Mouse (Mus musculus) cerebellum, postnatal 25 days (tissue): Measurements from ENCODE around the gene Ssbp4.

Experiments
- DNase-seq, 2 experiments: peaks; one replicate each; pipeline ENCODE4 v3.0.0; 2021; ENCODE audit warnings: mixed read lengths in 2 of 2

The Ssbp4 gene

GRCm38 (mm10) chr8:70608749-70609367, at the start of gene Ssbp4:
Gene Ssbp4, minus strand, starts transcription at chr8:70608872.
- peak; percentile 17 to 29 for DNase-seq

GRCm38 (mm10) chr8:70657739-70658138, 49.1 kb upstream of the Ssbp4 start:
- no peak for DNase-seq

- no peak for DNase-seq
Observed at GRCm38 (mm10) chr8:70657214-70657613, 48.5 kb upstream of the Ssbp4 start.

GRCm38 (mm10) chr8:70656193-70656790, 47.6 kb upstream of the Ssbp4 start:
- DNase-seq = no peak

GRCm38 (mm10) chr8:70655469-70655868, 46.8 kb upstream of the Ssbp4 start:
- DNase-seq = no peak

DNA sequence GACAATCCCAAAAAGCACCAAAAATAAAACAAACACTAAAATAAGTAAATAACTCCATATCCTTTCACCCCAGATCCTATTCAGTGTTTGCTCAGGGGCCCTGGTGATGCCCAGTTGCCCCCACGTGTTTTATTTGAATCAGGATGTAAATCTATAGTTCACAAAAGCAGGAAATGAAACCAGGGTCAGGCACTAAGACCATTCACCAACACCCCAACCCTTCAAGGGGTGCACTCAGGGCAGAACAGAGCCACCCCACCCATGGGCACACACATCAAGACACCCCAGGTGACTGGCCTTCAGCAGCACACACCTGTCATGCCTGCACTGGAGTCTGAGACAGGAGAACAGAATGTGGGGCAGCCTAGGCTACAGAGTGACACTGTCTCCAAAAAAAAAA, 45.4 kb upstream of the Ssbp4 start:
- DNase-seq = no peak

GRCm38 (mm10) chr8:70653226-70653625, 44.6 kb upstream of the Ssbp4 start:
- DNase-seq = peak in 1 of 2 experiments; percentile 42

DNA sequence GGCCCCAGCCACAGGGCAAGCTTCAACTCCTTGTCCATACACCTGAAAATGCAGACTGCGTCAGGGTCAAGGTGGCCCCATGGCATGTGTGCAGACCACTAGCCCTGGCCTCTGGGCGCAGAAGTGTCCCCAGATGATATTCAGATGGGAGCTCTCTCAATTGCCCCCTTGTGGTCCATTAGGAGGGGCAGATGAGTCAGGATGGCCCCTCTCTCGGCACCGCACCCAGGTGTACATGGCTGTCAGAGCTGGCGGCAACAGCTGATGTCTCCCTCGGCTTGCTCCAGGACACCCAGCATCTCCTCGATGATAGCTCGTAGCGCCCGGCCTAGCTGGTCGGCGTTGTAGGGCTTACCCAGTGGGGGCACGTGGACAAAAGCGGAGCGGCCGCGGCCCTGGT, 41.7 kb upstream of the Ssbp4 start:
- DNase-seq = no peak

- DNase-seq = peak; percentile 69 to 79
Observed at GRCm38 (mm10) chr8:70649324-70649723, 40.7 kb upstream of the Ssbp4 start.

GRCm38 (mm10) chr8:70648921-70649320, 40.2 kb upstream of the Ssbp4 start:
- no peak for DNase-seq

GRCm38 (mm10) chr8:70648164-70648442, 39.4 kb upstream of the Ssbp4 start:
- DNase-seq = no peak

DNA sequence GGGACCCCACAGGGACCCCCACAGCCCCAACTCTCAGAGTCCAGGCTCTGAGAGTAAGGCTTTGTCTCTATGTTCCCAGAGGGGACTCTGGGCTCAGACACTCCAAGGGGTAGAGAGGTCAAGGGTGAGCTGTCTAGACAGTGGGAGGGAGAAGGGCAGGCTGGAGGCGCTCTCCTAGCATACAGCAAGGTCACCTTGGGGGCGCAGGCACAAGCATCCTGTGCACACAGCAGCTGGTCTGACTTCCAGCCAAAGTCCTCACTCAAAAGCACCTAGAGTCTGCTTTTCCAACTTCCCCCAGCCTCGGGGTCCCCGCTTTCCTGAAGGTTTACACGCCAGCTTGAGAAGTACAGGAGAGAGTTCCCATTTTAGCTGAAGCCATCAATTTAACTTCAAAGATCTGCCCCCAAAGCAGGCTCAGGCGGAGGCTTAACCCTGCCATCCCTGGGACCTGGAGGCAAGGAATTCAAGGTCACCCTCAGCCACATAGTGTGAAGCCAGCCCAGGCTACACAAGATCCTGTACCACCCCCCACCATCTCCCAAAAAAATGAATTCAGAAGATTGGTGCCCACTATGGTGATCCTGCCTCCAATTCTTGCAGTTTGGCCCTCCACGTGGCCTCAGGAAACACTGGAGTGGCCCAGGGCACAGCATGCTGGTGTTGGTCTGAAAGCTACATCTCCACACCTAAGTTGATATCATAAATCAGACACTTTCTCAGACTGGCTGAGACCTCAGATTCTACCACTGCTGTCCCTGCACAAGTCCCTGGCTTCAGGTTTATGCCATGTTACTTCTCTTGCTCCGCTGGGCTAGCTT, 38.9 kb upstream of the Ssbp4 start:
- DNase-seq = no peak

DNA sequence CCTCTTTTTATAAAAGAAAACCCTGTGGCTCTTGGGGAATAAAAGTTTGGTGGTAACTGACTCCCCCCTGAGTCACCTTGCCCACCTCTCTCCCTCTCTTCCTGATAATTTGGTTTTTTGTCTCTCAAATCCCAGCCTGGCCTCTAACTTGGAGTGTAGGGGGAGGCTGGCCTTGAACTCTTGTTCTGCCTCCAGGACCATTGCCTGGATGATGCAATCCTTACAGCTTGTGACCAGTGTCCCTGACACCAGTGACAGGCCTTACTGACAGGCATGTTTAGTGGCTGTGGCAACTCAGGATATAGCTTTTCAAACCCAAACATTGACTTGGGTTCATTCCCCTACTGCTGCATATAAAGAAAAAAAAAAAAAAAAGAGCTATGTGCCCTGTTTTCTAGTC, 38.1 kb upstream of the Ssbp4 start:
- no peak for DNase-seq

- no peak for DNase-seq
Observed at GRCm38 (mm10) chr8:70646369-70646768, 37.7 kb upstream of the Ssbp4 start.

DNA sequence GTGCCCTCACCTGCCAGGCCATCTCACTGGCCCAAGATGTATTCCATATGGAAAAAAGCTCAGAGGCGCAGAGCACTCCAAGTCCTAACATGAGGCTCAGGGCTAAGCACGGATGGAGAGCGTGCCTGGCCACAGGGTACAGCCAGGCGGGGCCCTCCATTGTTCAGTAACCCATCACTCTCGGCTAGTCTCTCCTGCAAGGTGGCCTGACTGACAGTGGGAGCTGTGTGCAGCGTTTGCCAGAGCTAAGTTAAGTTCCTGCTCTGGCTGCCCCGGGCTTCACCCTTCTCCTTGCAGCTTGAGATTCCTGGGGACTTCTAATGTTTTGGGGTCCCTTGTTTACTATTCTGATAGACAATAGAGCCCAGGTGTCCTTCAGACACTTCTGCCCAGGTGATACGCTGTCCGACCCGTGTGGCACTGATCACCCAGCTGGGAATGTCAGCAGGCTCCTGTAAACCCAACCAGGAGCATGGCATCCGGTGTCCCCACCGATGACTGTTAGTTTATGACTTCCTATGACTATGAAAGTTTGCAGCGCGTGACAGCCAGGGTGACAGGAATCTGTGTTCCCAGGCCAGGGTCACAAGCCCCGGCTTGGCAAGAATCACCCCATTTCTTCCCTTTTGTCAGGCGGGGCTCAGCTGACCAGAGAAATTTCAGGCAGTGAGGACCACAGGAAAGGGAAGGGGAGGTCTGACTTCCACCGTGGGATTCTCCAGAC, 37.0 kb upstream of the Ssbp4 start:
- DNase-seq = no peak

DNA sequence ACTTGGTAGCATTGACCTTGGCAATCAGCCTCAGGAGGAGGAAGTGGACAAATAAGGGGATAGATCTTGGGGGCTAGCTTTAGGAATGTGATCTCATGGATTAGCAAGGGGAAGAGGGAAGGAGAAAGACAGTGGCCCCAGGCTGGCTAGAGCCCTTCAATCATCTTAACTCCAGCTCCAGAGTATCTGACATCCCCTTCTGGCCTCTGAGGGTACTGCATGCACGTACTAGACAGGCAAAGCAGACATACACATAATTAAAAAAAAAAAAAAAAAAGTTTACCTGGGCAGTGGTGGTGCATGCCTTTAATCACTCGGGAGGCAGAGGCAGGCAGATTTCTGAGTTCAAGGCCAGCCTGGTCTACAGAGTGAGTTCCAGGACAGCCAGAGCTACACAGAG, 35.4 kb upstream of the Ssbp4 start:
- no peak for DNase-seq

GRCm38 (mm10) chr8:70643019-70643418, 34.3 kb upstream of the Ssbp4 start:
- no peak for DNase-seq

GRCm38 (mm10) chr8:70638752-70639151, 30.1 kb upstream of the Ssbp4 start:
- no peak for DNase-seq

- no peak for DNase-seq
Observed at GRCm38 (mm10) chr8:70636838-70637237, 28.2 kb upstream of the Ssbp4 start.

- DNase-seq = no peak
Observed at GRCm38 (mm10) chr8:70635527-70635926, 26.9 kb upstream of the Ssbp4 start.

DNA sequence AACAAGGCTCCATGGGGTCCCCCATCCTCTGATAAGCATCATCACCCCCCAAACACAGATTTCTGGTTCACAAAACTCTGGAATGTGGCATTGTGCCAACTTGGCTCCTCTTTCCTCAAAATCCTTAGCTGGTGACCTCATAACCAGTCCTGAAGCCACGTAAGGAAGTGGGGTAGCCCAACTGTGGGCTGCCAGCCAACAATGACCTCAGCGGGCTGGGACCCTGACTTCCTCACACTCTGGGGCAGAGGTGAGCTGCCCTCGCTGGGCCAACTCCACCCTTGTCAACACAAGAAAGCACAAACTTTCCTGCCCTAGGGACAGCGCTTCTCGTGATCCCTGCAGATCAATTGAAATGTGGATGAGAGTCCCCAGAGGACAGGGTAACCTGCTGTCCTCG, 25.4 kb upstream of the Ssbp4 start:
- no peak for DNase-seq

DNA sequence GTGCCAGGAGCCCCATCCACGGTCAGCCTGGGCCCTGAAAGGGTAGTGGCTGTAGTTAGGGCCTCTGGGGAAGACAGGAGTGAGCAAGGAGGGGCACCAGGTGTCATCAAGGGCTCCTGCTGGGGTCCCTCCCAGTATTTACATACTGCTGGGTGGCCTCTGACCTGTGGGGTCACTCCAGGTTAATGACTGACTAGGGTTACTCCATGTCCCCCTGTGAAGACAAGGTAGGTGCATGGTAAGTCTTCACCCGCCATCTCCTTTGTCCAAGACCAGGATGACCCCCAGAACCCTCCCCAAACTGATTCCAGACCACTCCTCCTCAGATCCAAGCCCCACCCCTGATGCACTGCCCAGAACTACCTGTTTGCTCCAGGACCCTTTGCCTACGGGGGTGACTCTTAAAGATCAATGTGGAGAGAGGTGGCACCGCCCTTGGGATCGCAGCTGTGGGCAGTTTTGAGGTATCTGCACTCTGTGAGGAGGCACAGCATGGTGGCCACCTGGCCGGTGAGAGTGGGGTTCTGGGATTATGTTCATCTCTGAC, 23.7 kb upstream of the Ssbp4 start, which contains the start of gene Gdf15:
Gdf15 (minus strand) TSS at position 111 of the 547 bp plus-strand sequence.
- DNase-seq = no peak

- peak in 1 of 2 experiments; percentile 30 for DNase-seq
Observed at GRCm38 (mm10) chr8:70631436-70631835, 22.8 kb upstream of the Ssbp4 start.
